Mouse (Mus musculus): ENCODE results near the gene Gm44503.

The Gm44503 gene

GRCm38 (mm10) chr9:72975242-72975641, 16.6 kb downstream of the Gm44503 start:
- DNase-seq = no peak

- no peak for DNase-seq
These were observed 24.4 kb downstream of the Gm44503 start for GRCm38 (mm10) chr9:72983066-72983465.

GRCm38 (mm10) chr9:72985250-72986220, 26.9 kb downstream of the Gm44503 start, which contains the start of the genes Ccpg1os and Ccpg1:
Gene Ccpg1os, minus strand, starts transcription at chr9:72985382.
Gene Ccpg1, plus strand, starts transcription at chr9:72985429.
- peak; percentile 97 for DNase-seq

GRCm38 (mm10) chr9:72987703-72988102, 29.1 kb downstream of the Gm44503 start:
- DNase-seq = no peak

- DNase-seq = no peak
These were observed 30.1 kb downstream of the Gm44503 start for GRCm38 (mm10) chr9:72988706-72989105.

- no peak for DNase-seq
These were observed 32.8 kb downstream of the Gm44503 start for GRCm38 (mm10) chr9:72991420-72991819.

- DNase-seq = no peak
These were observed 33.9 kb downstream of the Gm44503 start for GRCm38 (mm10) chr9:72992576-72992975.

- no peak for DNase-seq
These were observed 37.5 kb downstream of the Gm44503 start for GRCm38 (mm10) chr9:72996167-72996566.

GRCm38 (mm10) chr9:72996806-72997205, 38.2 kb downstream of the Gm44503 start:
- no peak for DNase-seq

- DNase-seq = no peak
These were observed 41.8 kb downstream of the Gm44503 start for GRCm38 (mm10) chr9:73000487-73000886.

GRCm38 (mm10) chr9:73001314-73002011, 42.8 kb downstream of the Gm44503 start:
- no peak for DNase-seq

GRCm38 (mm10) chr9:73002177-73002576, 43.5 kb downstream of the Gm44503 start:
- no peak for DNase-seq

- DNase-seq = no peak
These were observed 45.4 kb downstream of the Gm44503 start for GRCm38 (mm10) chr9:73004076-73004475.

GRCm38 (mm10) chr9:73005106-73005505, 46.5 kb downstream of the Gm44503 start:
- DNase-seq = no peak

GRCm38 (mm10) chr9:73006175-73006574, 47.5 kb downstream of the Gm44503 start:
- no peak for DNase-seq

- DNase-seq = no peak
These were observed 49.7 kb downstream of the Gm44503 start for GRCm38 (mm10) chr9:73008384-73008783.

GRCm38 (mm10) chr9:73012629-73013028, 54.0 kb downstream of the Gm44503 start:
- DNase-seq = no peak

GRCm38 (mm10) chr9:73014724-73015123, 56.1 kb downstream of the Gm44503 start:
- no peak for DNase-seq

GRCm38 (mm10) chr9:73019841-73020240, 61.2 kb downstream of the Gm44503 start:
- peak; percentile 71 for DNase-seq

- no peak for DNase-seq
These were observed 62.0 kb downstream of the Gm44503 start for GRCm38 (mm10) chr9:73020566-73021097.

GRCm38 (mm10) chr9:73025818-73026636, 67.4 kb downstream of the Gm44503 start:
- DNase-seq = no peak

- DNase-seq = no peak
These were observed 71.8 kb downstream of the Gm44503 start for GRCm38 (mm10) chr9:73030443-73030842.

GRCm38 (mm10) chr9:73031421-73031820, 72.8 kb downstream of the Gm44503 start:
- DNase-seq = peak; percentile 82

Data from cerebellum, adult 9-10 months (tissue).